Mouse (Mus musculus) MEL (cell line): ENCODE data around the gene G0s2. TPM values are rescaled to one million over a fixed set of nuclear protein-coding genes. Genes with fewer than 3 reads are reported as not detected.

Experiments used
- DNase-seq: peaks from one replicate; pipeline ENCODE4 v3.0.0; 2011; ENCODE audit warnings: low read depth, low spot score
- H3K27ac ChIP-seq: 2 replicates; pipeline ENCODE4 v1.5.1; 2012; ENCODE audit warnings: low read depth, mild to moderate bottlenecking, control low read depth, low read length, moderate library complexity; ENCODE audit not compliant: control insufficient read depth
- H3K27me3 ChIP-seq, 2 experiments: fragments of 150-350 bp in 1 of 2; sonication (generic) in 1 of 2; 2 replicates each; pipeline ENCODE4 v1.6.1; 2012; ENCODE audit warnings: low read length in 2 of 2, mild to moderate bottlenecking in 2 of 2, improper control_type of control experiment in 1 of 2, moderate library complexity in 1 of 2; ENCODE audit not compliant: insufficient read depth in 2 of 2, control insufficient read depth in 1 of 2
- H3K36me3 ChIP-seq, 2 experiments: 2 replicates each; pipeline ENCODE4 v1.6.1; 2012 to 2014; ENCODE audit warnings: low read length in 2 of 2, improper control_type of control experiment in 1 of 2, inconsistent platforms in 1 of 2, mild to moderate bottlenecking in 1 of 2; ENCODE audit not compliant: insufficient read depth in 2 of 2, control insufficient read depth in 1 of 2
- H3K4me1 ChIP-seq, 2 experiments: fragments of 150-350 bp in 1 of 2; sonication (generic) in 1 of 2; 2 replicates each; pipeline ENCODE4 v1.6.1; 2012; ENCODE audit warnings: low read length in 2 of 2, improper control_type of control experiment in 1 of 2, mild to moderate bottlenecking in 1 of 2; ENCODE audit not compliant: insufficient read depth in 2 of 2, control insufficient read depth in 1 of 2
- H3K4me3 ChIP-seq, 2 experiments: fragments of 150-350 bp in 1 of 2; sonication (generic) in 1 of 2; 2 replicates each; pipeline ENCODE4 v1.5.1; 2012; ENCODE audit warnings: low read depth in 2 of 2, low read length in 2 of 2, mild to moderate bottlenecking in 2 of 2, moderate library complexity in 2 of 2, control low read depth in 1 of 2, improper control_type of control experiment in 1 of 2; ENCODE audit not compliant: control insufficient read depth in 1 of 2, insufficient read depth in 1 of 2
- H3K79me2 ChIP-seq: 2 replicates; pipeline ENCODE4 v1.6.1; 2012; ENCODE audit warnings: mild to moderate bottlenecking, low read length, moderate library complexity; ENCODE audit not compliant: control insufficient read depth, poor library complexity, insufficient read depth
- H3K9ac ChIP-seq: 2 replicates; pipeline ENCODE4 v1.6.1; 2012; ENCODE audit warnings: low read depth, mild to moderate bottlenecking, control low read depth, low read length, moderate library complexity; ENCODE audit not compliant: control insufficient read depth, poor library complexity, severe bottlenecking
- H3K9me3 ChIP-seq: fragments of 150-350 bp; sonication (generic); replicated peaks from 2 replicates; pipeline ENCODE4 v1.6.1; 2012; ENCODE audit warnings: mild to moderate bottlenecking, low read length, improper control_type of control experiment, moderate library complexity; ENCODE audit not compliant: insufficient read depth
- CHD1 ChIP-seq: IDR thresholded peaks from 2 replicates; pipeline ENCODE4 v1.6.1; 2012; ENCODE audit warnings: low read depth, mild to moderate bottlenecking, inconsistent platforms, low read length, improper control_type of control experiment
- CTCF ChIP-seq, 3 experiments: IDR thresholded peaks in 2 of 3; conservative IDR thresholded peaks in 1 of 3; 2 replicates each; pipeline ENCODE4 v1.5.1; 2011 to 2012; ENCODE audit warnings: low read length in 3 of 3, low read depth in 2 of 3, mild to moderate bottlenecking in 2 of 3, improper control_type of control experiment in 1 of 3, inconsistent platforms in 1 of 3, mixed read lengths in 1 of 3, moderate library complexity in 1 of 3; ENCODE audit not compliant: control insufficient read depth in 1 of 3, insufficient read depth in 1 of 3, poor library complexity in 1 of 3, severe bottlenecking in 1 of 3
- ELF1 ChIP-seq: IDR thresholded peaks from 2 replicates; pipeline ENCODE4 v1.6.1; 2014; ENCODE audit warnings: low read depth, mild to moderate bottlenecking, inconsistent platforms, low read length, improper control_type of control experiment, moderate library complexity
- EP300 ChIP-seq, 2 experiments: IDR thresholded peaks; 2 replicates each; pipeline ENCODE4 v1.6.1; 2011; ENCODE audit warnings: improper control_type of control experiment in 2 of 2, low read length in 2 of 2, low read depth in 1 of 2, mild to moderate bottlenecking in 1 of 2
- ETS1 ChIP-seq: IDR thresholded peaks from 2 replicates; pipeline ENCODE4 v1.6.1; 2012; ENCODE audit warnings: low read depth, mild to moderate bottlenecking, inconsistent platforms, low read length, improper control_type of control experiment, moderate library complexity
- HCFC1 ChIP-seq: IDR thresholded peaks from 2 replicates; pipeline ENCODE4 v1.6.1; 2012; ENCODE audit warnings: low read depth, mild to moderate bottlenecking, inconsistent platforms, low read length, improper control_type of control experiment, moderate library complexity
- KAT2A ChIP-seq: conservative IDR thresholded peaks from 2 replicates; pipeline ENCODE4 v1.6.1; 2012; ENCODE audit warnings: low read depth, low read length, improper control_type of control experiment, inconsistent platforms
- MAFK ChIP-seq: IDR thresholded peaks from 2 replicates; pipeline ENCODE4 v1.6.1; 2011; ENCODE audit warnings: low read depth, mild to moderate bottlenecking, low read length, improper control_type of control experiment, borderline replicate concordance
- MEF2A ChIP-seq: IDR thresholded peaks from 2 replicates; pipeline ENCODE4 v1.6.1; 2014; ENCODE audit warnings: low read depth, mild to moderate bottlenecking, inconsistent platforms, low read length, improper control_type of control experiment; ENCODE audit not compliant: poor library complexity, insufficient replicate concordance, severe bottlenecking; ENCODE audit errors: extremely low read depth
- MXI1 ChIP-seq: IDR thresholded peaks from 2 replicates; pipeline ENCODE4 v1.6.1; 2011; ENCODE audit warnings: mild to moderate bottlenecking, low read depth, low read length, improper control_type of control experiment
- NELFE ChIP-seq: IDR thresholded peaks from 2 replicates; pipeline ENCODE4 v1.6.1; 2011; ENCODE audit warnings: low read depth, low read length, improper control_type of control experiment
- POLR2AphosphoS2 ChIP-seq: IDR thresholded peaks from 2 replicates; pipeline ENCODE4 v1.6.1; 2011; ENCODE audit warnings: low read length, improper control_type of control experiment
- RCOR1 ChIP-seq: IDR thresholded peaks from 2 replicates; pipeline ENCODE4 v1.6.1; 2012; ENCODE audit warnings: low read depth, mild to moderate bottlenecking, inconsistent platforms, low read length, improper control_type of control experiment
- TAL1 ChIP-seq: IDR thresholded peaks from 2 replicates; pipeline ENCODE4 v1.6.1; 2012; ENCODE audit warnings: mild to moderate bottlenecking, inconsistent platforms, low read length, moderate library complexity, mixed read lengths
- TBP ChIP-seq: IDR thresholded peaks from 2 replicates; pipeline ENCODE4 v1.8.0; 2011; ENCODE audit warnings: low read depth, low read length, improper control_type of control experiment
- ZMIZ1 ChIP-seq: IDR thresholded peaks from 2 replicates; pipeline ENCODE4 v1.6.1; 2012; ENCODE audit warnings: low read depth, mild to moderate bottlenecking, inconsistent platforms, low read length, improper control_type of control experiment, moderate library complexity
- ZNF384 ChIP-seq: IDR thresholded peaks from 2 replicates; pipeline ENCODE4 v1.6.1; 2012; ENCODE audit warnings: low read depth, mild to moderate bottlenecking, inconsistent platforms, low read length, improper control_type of control experiment
- polyA plus RNA-seq, 2 experiments: library from polyadenylated mRNA; stranded (reverse) in 1 of 2; unstranded in 1 of 2; fragments of >175 nt in 1 of 2; fragments of >200 nt in 1 of 2; gene quantifications; 2 replicates each; pipeline versions ENCODE4 v1.2.1 to v1.2.4; 2012; ENCODE audit warnings: low replicate concordance in 2 of 2, low read depth in 1 of 2; ENCODE audit not compliant: insufficient read length in 2 of 2, insufficient read depth in 1 of 2, missing spikeins in 1 of 2
- total RNA-seq: library from RNA; depleted of rRNA; stranded (reverse); fragments of 300-350 nt; gene quantifications from 2 replicates; pipeline ENCODE4 v1.2.3, GENCODE M21; 2012

Gene G0s2
- total and polyA plus RNA-seq, 3 experiments = not detected

GRCm38 (mm10) chr1:193278414-193279045, 5.5 kb upstream of the G0s2 start:
- H3K36me3 ChIP-seq = no peaks in the 10 kb centered on the region
- H3K9me3 ChIP-seq = no peaks in the 10 kb centered on the region
- no peaks in the 10 kb centered on the region for H3K4me1 ChIP-seq
- H3K27me3 ChIP-seq = no peaks in the 10 kb centered on the region
- TF ChIP-seq ETS1 = no peak
- DNase-seq = no peak
- no peak overlapping the region for H3K4me3 ChIP-seq
- H3K9ac ChIP-seq = no peak overlapping the region
- no peak overlapping the region for H3K27ac ChIP-seq
- H3K79me2 ChIP-seq = no peaks in the 10 kb centered on the region

GRCm38 (mm10) chr1:193274407-193275071, 1.5 kb upstream of the G0s2 start:
- H3K9me3 ChIP-seq = no peaks in the 10 kb centered on the region
- TF ChIP-seq MAFK = no peak
- TF ChIP-seq TAL1 = no peak
- TF ChIP-seq CHD1 = no peak
- TF ChIP-seq ELF1 = no peak
- TF ChIP-seq RCOR1 = no peak
- no peak for TF ChIP-seq KAT2A
- TF ChIP-seq POLR2AphosphoS2 = no peak
- TF ChIP-seq NELFE = no peak
- no peak for TF ChIP-seq ZNF384
- TF ChIP-seq MEF2A = no peak
- TF ChIP-seq ZMIZ1 = no peak
- TF ChIP-seq HCFC1 = no peak
- TF ChIP-seq CTCF (IDR thresholded peaks at IDR 0.05 in 2 of 3, conservative IDR thresholded peaks at IDR 0.05 in 1 of 3; ENCODE audit: control insufficient read depth in 1 of 3, insufficient read depth in 1 of 3, low read depth in 2 of 3, low read length in 3 of 3, poor library complexity in 1 of 3, severe bottlenecking in 1 of 3) = no peak
- TF ChIP-seq EP300 (IDR thresholded peaks at IDR 0.05; ENCODE audit: low read depth in 1 of 2, low read length in 2 of 2) = no peak
- no peak for TF ChIP-seq TBP
- no peak for TF ChIP-seq MXI1
- no peaks in the 10 kb centered on the region for H3K27me3 ChIP-seq
- H3K27ac ChIP-seq = no peak overlapping the region
- no peaks in the 10 kb centered on the region for H3K36me3 ChIP-seq
- H3K79me2 ChIP-seq = no peaks in the 10 kb centered on the region
- no peak overlapping the region for H3K4me3 ChIP-seq
- no peak for DNase-seq
- H3K4me1 ChIP-seq = no peaks in the 10 kb centered on the region
- no peak overlapping the region for H3K9ac ChIP-seq
